Mouse (Mus musculus) thymus, postnatal 14 days (tissue): ENCODE measurements around the gene Mterf1b.

Experiments used
- DNase-seq: peaks from one replicate; pipeline ENCODE4 v3.0.0; 2021

Mterf1b gene

DNA sequence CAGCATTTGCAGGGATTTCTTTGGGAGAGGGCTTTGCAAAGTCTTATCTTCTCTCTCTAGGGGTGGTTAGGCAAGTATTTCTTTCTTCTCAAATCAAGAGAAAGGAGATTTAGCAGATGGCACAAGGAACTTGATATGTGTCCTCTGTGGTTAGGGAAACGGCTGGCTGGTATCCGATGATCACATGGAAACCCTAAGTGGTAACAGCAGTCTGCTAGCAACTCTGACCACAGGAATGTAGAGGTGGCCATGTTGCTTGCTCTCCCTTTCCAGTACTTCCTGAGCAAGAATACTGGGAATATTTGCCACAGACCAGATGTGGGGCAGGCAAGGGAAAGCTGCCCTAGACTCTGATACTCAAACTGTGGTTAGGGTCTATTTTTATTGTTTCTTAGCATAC is 53.9 kb downstream of the Mterf1b start:
- DNase-seq: no peak
